Mouse (Mus musculus) retina, embryonic 14.5 days (tissue): ENCODE data around the gene Wdr91.

Experiments used
- DNase-seq: peaks from one replicate; pipeline ENCODE4 v3.0.0-alpha.2; 2015; ENCODE audit warnings: low spot score

The Wdr91 gene

GRCm38 (mm10) chr6:34910371-34911219 is at the start of gene Wdr91:
Wdr91 (minus strand) TSS chr6:34910876.
- DNase-seq = peak; percentile 98

- no peak for DNase-seq
Measured at GRCm38 (mm10) chr6:34959131-34959530, 48.5 kb upstream of the Wdr91 start.

GRCm38 (mm10) chr6:34955862-34956241 is 45.2 kb upstream of the Wdr91 start:
- DNase-seq = peak; percentile 19

GRCm38 (mm10) chr6:34954926-34955861 is 44.5 kb upstream of the Wdr91 start:
- peak; percentile 69 for DNase-seq

- DNase-seq = no peak
Measured at GRCm38 (mm10) chr6:34951956-34952667, 41.4 kb upstream of the Wdr91 start.

GRCm38 (mm10) chr6:34951518-34951917 is 40.8 kb upstream of the Wdr91 start:
- no peak for DNase-seq

- no peak for DNase-seq
Measured at GRCm38 (mm10) chr6:34948461-34948860, 37.8 kb upstream of the Wdr91 start.

GRCm38 (mm10) chr6:34946486-34947079 is 35.9 kb upstream of the Wdr91 start:
- DNase-seq = no peak

GRCm38 (mm10) chr6:34943499-34943898 is 32.8 kb upstream of the Wdr91 start:
- no peak for DNase-seq

GRCm38 (mm10) chr6:34942446-34942845 is 31.8 kb upstream of the Wdr91 start:
- DNase-seq = no peak

GRCm38 (mm10) chr6:34941496-34941895 is 30.8 kb upstream of the Wdr91 start:
- no peak for DNase-seq

GRCm38 (mm10) chr6:34939451-34939850 is 28.8 kb upstream of the Wdr91 start:
- DNase-seq = no peak

GRCm38 (mm10) chr6:34938929-34939325 is 28.3 kb upstream of the Wdr91 start:
- DNase-seq = no peak

- DNase-seq = no peak
Measured at GRCm38 (mm10) chr6:34938280-34938928, 27.7 kb upstream of the Wdr91 start.

- DNase-seq = no peak
Measured at GRCm38 (mm10) chr6:34936743-34937142, 26.1 kb upstream of the Wdr91 start.

GRCm38 (mm10) chr6:34932633-34933032 is 22.0 kb upstream of the Wdr91 start:
- DNase-seq = no peak

- no peak for DNase-seq
Measured at GRCm38 (mm10) chr6:34927594-34927993, 16.9 kb upstream of the Wdr91 start.

- peak; percentile 92 for DNase-seq
Measured at GRCm38 (mm10) chr6:34927156-34927555, 16.5 kb upstream of the Wdr91 start.

- DNase-seq = peak; percentile 46
Measured at GRCm38 (mm10) chr6:34921941-34922340, 11.3 kb upstream of the Wdr91 start.

GRCm38 (mm10) chr6:34920631-34921030 is 10.0 kb upstream of the Wdr91 start:
- no peak for DNase-seq

GRCm38 (mm10) chr6:34919956-34920355 is 9.3 kb upstream of the Wdr91 start, which contains the start of gene Stra8:
Stra8 (plus strand) TSS chr6:34920163.
- no peak for DNase-seq
